Mouse (Mus musculus) neural tube, embryonic 11.5 days (tissue): ENCODE results near the gene Nbas. TPM values are rescaled to one million over a fixed set of nuclear protein-coding genes. Genes with fewer than 3 reads are reported as not detected.

ENCODE experiments used
- ATAC-seq: fragments of 200-750 bp; cut with Nextera tagmentation; 2 replicates; pipeline ENCODE4 v1.8.0; 2017; ENCODE audit warnings: moderate number of reproducible peaks, mild to moderate bottlenecking, moderate TSS enrichment, moderate library complexity; ENCODE audit not compliant: insufficient read depth, low FRiP score, low TSS enrichment
- DNase-seq: peaks from one replicate; pipeline ENCODE4 v3.0.0-alpha.2; 2015; ENCODE audit warnings: low spot score
- H3K27ac ChIP-seq: fragments of 300-500 bp; sonication (generic); 2 replicates; pipeline ENCODE4 v1.5.1; 2014; ENCODE audit warnings: low read depth, mild to moderate bottlenecking, low read length
- H3K27me3 ChIP-seq: fragments of 300-500 bp; sonication (generic); 2 replicates; pipeline ENCODE4 v1.6.1; 2014; ENCODE audit warnings: mild to moderate bottlenecking, low read length, mixed read lengths; ENCODE audit not compliant: control insufficient read depth, insufficient read depth
- H3K36me3 ChIP-seq: fragments of 300-500 bp; sonication (generic); 2 replicates; pipeline ENCODE4 v1.6.1; 2014; ENCODE audit warnings: mild to moderate bottlenecking, low read length, moderate library complexity, mixed read lengths; ENCODE audit not compliant: control insufficient read depth, insufficient read depth
- H3K4me1 ChIP-seq: fragments of 300-500 bp; sonication (generic); 2 replicates; pipeline ENCODE4 v1.6.1; 2014; ENCODE audit warnings: low read length, mixed read lengths; ENCODE audit not compliant: control insufficient read depth, insufficient read depth
- H3K4me2 ChIP-seq: fragments of 300-500 bp; sonication (generic); 2 replicates; pipeline ENCODE4 v1.6.1; 2014; ENCODE audit warnings: low read depth, mild to moderate bottlenecking, moderate library complexity
- H3K4me3 ChIP-seq: fragments of 300-500 bp; sonication (generic); 2 replicates; pipeline ENCODE4 v1.5.1; 2014; ENCODE audit warnings: low read depth, low read length
- H3K9ac ChIP-seq: fragments of 300-500 bp; sonication (generic); 2 replicates; pipeline ENCODE4 v1.6.1; 2014; ENCODE audit warnings: mild to moderate bottlenecking, low read length
- H3K9me3 ChIP-seq: fragments of 300-500 bp; sonication (generic); 2 replicates; pipeline ENCODE4 v1.6.1; 2016; ENCODE audit warnings: low read length; ENCODE audit not compliant: control insufficient read depth
- WGBS: fragments of 180-500 bp; shearing (Covaris S2); extraction: QIAGEN DNeasy Blood & Tissue Kit; methylation state at CpG from one replicate; pipeline ENCODE4 v1.1.7; 2014; 5-methylcytosine and 5-hydroxymethylcytosine counted together
- polyA plus RNA-seq: library from polyadenylated mRNA; unstranded; fragments of >200 nt; fragmentation: Nextera tagmentation; extraction: Ambion mirVana; gene quantifications from 2 replicates; pipeline ENCODE4 v1.2.1, GENCODE M21; 2014

Nbas gene
- polyA plus RNA-seq, 1 experiment from 2014 or later: 19.2 TPM

GRCm38 (mm10) chr12:13532731-13533365 lies 263.9 kb downstream of the Nbas start:
- no peak overlapping the region for H3K9ac ChIP-seq
- H3K27ac ChIP-seq: no peak overlapping the region
- no peak overlapping the region for H3K4me2 ChIP-seq
- DNase-seq (no peak), ATAC-seq (no peak)
- H3K36me3 ChIP-seq: no peaks in the 10 kb centered on the region
- H3K27me3 ChIP-seq: no peaks in the 10 kb centered on the region
- H3K4me3 ChIP-seq: no peak overlapping the region
- WGBS: 82% methylated on average over 1 of the region's 1 CpGs
- H3K4me1 ChIP-seq: no peaks in the 10 kb centered on the region
- H3K9me3 ChIP-seq: no peaks in the 10 kb centered on the region

GRCm38 (mm10) chr12:13539171-13539570 lies 270.2 kb downstream of the Nbas start:
- Histone ChIP-seq H3K4me2 (no peak overlapping the region), H3K27ac (no peak overlapping the region), H3K36me3 (no peaks in the 10 kb centered on the region), H3K4me3 (no peak overlapping the region), H3K27me3 (no peaks in the 10 kb centered on the region), H3K4me1 (no peaks in the 10 kb centered on the region), H3K9ac (no peak overlapping the region), H3K9me3 (no peaks in the 10 kb centered on the region)
- WGBS: 95% methylated on average over 4 of the region's 4 CpGs
- no peak for ATAC-seq
- no peak for DNase-seq

GRCm38 (mm10) chr12:13543806-13544205 lies 274.9 kb downstream of the Nbas start:
- Histone ChIP-seq H3K4me1 (no peaks in the 10 kb centered on the region), H3K4me3 (no peak overlapping the region), H3K9me3 (no peaks in the 10 kb centered on the region), H3K9ac (no peak overlapping the region), H3K36me3 (no peaks in the 10 kb centered on the region), H3K27ac (no peak overlapping the region), H3K27me3 (no peaks in the 10 kb centered on the region), H3K4me2 (no peak overlapping the region)
- ATAC-seq (no peak), DNase-seq (no peak)
- 69% methylated on average over 5 of the region's 5 CpGs for WGBS

GRCm38 (mm10) chr12:13563646-13564289 lies 294.8 kb downstream of the Nbas start:
- no peak overlapping the region for H3K27ac ChIP-seq
- no peak overlapping the region for H3K4me2 ChIP-seq
- no peak overlapping the region for H3K4me3 ChIP-seq
- no peaks in the 10 kb centered on the region for H3K9me3 ChIP-seq
- DNase-seq (no peak), ATAC-seq (no peak)
- no peaks in the 10 kb centered on the region for H3K27me3 ChIP-seq
- no peaks in the 10 kb centered on the region for H3K4me1 ChIP-seq
- H3K36me3 ChIP-seq: no peaks in the 10 kb centered on the region
- WGBS: 88% methylated on average over 5 of the region's 5 CpGs
- H3K9ac ChIP-seq: no peak overlapping the region

- H3K9ac ChIP-seq: no peak overlapping the region
- no peaks in the 10 kb centered on the region for H3K36me3 ChIP-seq
- WGBS: 78% methylated on average over 2 of the region's 2 CpGs
- H3K9me3 ChIP-seq: no peaks in the 10 kb centered on the region
- ATAC-seq: no peak
- no peaks in the 10 kb centered on the region for H3K4me1 ChIP-seq
- DNase-seq: no peak
- H3K4me3 ChIP-seq: no peak overlapping the region
- no peaks in the 10 kb centered on the region for H3K27me3 ChIP-seq
- H3K27ac ChIP-seq: no peak overlapping the region
- H3K4me2 ChIP-seq: no peak overlapping the region
Measured at GRCm38 (mm10) chr12:13564330-13564729, 295.4 kb downstream of the Nbas start.

- no peaks in the 10 kb centered on the region for H3K4me1 ChIP-seq
- H3K36me3 ChIP-seq: no peaks in the 10 kb centered on the region
- no peak overlapping the region for H3K9ac ChIP-seq
- no peak for ATAC-seq
- H3K4me2 ChIP-seq: no peak overlapping the region
- H3K27ac ChIP-seq: no peak overlapping the region
- no peak overlapping the region for H3K4me3 ChIP-seq
- no peaks in the 10 kb centered on the region for H3K9me3 ChIP-seq
- DNase-seq: no peak
- no peaks in the 10 kb centered on the region for H3K27me3 ChIP-seq
- 86% methylated on average over 7 of the region's 7 CpGs for WGBS
Measured at GRCm38 (mm10) chr12:13566421-13566820, 297.5 kb downstream of the Nbas start.

GRCm38 (mm10) chr12:13575158-13575557 lies 306.2 kb downstream of the Nbas start:
- no peak for ATAC-seq
- H3K27ac ChIP-seq: no peak overlapping the region
- WGBS: 87% methylated on average over 4 of the region's 4 CpGs
- no peak for DNase-seq
- no peak overlapping the region for H3K9ac ChIP-seq
- no peaks in the 10 kb centered on the region for H3K4me1 ChIP-seq
- H3K27me3 ChIP-seq: no peaks in the 10 kb centered on the region
- H3K9me3 ChIP-seq: no peaks in the 10 kb centered on the region
- H3K4me2 ChIP-seq: no peak overlapping the region
- no peak overlapping the region for H3K4me3 ChIP-seq
- no peaks in the 10 kb centered on the region for H3K36me3 ChIP-seq

- Histone ChIP-seq H3K4me3 (no peak overlapping the region), H3K4me2 (no peak overlapping the region), H3K36me3 (no peaks in the 10 kb centered on the region), H3K9ac (no peak overlapping the region), H3K27ac (no peak overlapping the region), H3K4me1 (no peaks in the 10 kb centered on the region), H3K27me3 (no peaks in the 10 kb centered on the region), H3K9me3 (no peaks in the 10 kb centered on the region)
- DNase-seq (no peak), ATAC-seq (no peak)
- WGBS: 96% methylated on average over 5 of the region's 5 CpGs
Measured at GRCm38 (mm10) chr12:13575605-13576600, 307.0 kb downstream of the Nbas start.
